Mouse (Mus musculus): Measurements from ENCODE around the gene Eefsec.

Gene Eefsec

DNA sequence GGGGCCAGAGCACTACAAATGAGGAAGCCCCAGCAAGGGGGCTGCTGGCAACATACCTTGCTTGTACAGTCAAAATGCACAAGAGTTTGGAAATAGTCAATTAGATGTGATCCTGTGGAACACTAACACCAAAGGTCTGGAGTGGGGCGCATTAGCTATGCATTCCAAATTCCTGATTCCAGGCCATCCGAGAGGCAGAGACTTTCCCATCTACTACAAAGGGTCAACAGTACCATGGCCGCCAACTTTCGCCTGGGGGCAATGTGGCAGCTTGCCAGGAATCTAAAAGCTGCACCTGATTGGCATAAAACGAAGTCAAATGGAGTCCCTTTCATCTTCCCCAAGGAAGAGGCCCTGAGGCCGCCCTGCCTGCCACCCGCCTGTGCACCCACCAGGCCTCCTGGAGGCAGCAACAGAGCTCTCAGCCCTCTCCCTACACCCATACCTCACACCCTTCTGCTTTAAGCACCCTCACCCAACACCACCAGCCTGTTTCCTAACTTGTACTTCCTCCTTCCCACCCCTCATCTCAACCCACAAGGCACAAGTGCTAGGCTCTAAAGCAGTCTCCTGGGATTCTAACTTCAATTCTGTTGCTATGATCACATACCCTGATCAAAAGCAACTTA, 30.1 kb downstream of the Eefsec start:
- DNase-seq (ENCODE audit: low read depth, low spot score) = no peak

DNA sequence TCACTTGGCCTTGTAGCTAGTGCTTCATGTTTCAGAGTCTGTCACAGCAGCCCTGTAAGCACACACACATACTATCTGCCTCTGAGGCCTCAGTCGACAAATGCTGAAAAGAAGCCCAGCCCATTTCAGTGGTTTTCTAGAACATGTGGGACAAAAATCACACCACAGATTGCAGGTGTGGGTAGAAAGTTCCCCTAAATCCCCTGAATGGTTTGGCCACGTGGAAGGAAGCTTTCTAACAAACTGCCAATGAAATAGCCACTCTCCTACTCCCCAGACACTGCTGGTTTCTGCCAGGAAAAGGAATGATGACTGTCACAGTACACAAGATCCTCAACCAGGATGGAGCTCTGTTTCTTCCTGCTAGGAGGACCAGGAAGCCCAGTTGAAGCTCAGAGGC, 33.7 kb downstream of the Eefsec start:
- peak; percentile 64 for DNase-seq (ENCODE audit: low read depth, low spot score)

DNA sequence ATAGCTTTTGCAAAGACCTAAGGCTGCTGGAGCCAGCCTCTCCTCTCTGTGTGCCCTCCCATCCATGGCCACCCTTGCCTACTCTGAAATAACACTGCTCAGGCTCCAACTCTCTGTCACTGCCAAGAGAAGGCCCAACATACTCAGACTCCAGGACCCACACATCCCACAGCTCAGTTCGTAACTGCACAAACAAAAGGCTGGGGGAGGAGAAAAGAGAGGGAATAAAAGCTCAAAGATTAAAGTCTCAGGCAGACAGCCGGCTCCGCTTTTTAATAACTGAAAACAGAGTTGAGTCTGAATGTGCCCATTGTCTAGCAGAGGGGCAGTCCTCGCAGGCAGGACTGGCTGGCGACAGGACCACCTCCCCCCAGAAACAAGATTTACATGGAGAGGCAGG, 36.8 kb downstream of the Eefsec start:
- DNase-seq (ENCODE audit: low read depth, low spot score) = peak; percentile 27

DNA sequence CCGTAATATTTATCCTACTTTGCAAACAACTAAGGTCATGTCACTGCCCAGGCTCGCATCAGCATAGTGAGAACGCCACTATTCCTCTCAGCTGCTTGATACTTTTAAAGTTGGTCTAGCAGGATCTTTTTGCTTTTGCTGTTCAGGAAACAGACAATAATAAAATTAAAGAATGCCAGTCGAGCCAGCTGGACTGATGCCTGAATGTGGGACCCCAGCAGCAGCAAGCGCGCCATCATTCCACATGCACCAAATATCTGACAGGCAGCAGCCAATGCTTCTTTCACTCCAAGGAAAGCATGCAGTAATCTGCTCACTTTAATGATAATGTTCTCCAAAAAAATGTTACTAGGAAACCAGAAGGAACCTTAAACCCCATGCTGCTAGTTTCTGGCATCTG, 45.9 kb downstream of the Eefsec start:
- no peak for DNase-seq (ENCODE audit: low read depth, low spot score)

DNA sequence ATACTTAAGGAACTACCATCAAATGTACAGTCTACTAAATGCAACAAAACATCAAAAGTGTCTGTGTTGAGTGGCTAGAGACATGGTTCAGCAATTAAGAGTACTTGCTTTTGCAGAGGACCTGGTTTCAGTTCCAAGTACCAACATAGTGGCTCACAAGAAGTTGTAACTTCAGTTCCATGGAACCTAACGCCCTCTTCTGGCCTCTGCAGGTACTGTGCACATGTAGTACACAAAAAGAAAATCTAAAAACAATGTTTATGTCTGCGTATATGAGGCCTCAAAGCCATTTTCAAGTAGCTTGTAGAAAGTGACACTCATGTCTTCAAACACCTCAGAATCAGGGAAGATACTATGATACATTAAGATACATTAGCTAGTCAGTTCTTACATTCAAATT, 48.4 kb downstream of the Eefsec start:
- DNase-seq (ENCODE audit: low read depth, low spot score) = no peak

DNA sequence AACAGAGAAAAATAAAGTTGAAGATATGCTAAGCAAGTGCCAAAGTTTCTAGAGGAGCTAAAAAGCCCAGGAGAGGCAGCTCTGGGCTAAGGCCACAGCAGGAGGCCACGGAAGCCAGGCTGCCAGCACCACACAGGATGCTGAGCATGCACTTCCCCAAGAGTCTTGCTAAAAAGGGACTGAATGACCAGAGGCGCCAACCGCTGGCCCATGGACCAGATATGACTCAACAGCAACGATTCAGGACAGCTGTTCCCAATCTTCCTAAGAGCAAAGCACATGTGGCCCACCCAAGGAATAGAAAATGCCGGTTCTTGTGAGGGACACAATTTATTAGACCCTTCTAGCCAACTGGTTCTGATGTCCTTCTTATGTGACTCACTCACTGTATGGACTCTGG, 57.4 kb downstream of the Eefsec start:
- no peak for DNase-seq (ENCODE audit: low read depth, low spot score)

DNA sequence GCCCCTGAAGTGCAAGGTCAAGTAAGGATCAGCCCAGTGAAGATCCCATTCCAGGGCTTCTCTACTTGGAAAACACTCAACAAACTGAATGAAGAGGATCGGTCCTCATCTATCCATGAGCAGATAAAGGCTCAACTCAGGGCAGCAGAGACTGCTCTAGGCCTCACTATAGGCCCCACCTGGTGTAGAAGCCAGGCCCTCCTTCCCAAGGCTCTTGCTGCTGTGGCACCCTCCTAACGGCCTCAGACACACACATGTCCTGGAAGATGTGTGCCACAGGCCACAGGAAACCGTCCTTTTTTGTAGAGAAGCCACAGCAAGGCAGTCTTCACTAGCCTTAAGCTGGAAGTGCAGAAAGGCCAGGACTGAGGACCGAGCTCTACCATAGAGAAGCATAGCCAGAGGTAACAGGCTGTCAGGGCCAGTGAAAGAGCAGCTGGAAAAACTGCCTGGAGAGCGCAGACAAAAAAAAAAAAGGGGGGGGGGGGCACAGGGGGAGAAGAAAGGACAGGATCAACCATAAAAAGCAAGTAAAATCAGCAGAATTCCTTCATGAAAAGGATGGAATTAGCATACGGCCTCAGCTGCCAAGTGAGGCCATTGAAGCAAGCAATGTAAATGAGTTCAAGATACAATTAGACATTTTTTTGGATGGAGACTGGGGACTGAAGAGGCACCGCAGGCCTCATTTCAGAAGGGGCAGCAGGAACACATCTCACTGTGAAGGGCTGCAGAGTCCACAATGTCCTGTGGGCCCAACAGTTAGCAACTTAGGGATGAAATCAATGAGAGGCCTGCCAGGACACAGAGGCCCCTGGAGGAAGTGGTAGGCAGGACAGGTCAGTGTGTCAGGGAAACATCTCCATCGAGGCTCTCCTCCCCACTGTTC, 58.3 kb downstream of the Eefsec start:
- DNase-seq (ENCODE audit: low read depth, low spot score) = no peak

DNA sequence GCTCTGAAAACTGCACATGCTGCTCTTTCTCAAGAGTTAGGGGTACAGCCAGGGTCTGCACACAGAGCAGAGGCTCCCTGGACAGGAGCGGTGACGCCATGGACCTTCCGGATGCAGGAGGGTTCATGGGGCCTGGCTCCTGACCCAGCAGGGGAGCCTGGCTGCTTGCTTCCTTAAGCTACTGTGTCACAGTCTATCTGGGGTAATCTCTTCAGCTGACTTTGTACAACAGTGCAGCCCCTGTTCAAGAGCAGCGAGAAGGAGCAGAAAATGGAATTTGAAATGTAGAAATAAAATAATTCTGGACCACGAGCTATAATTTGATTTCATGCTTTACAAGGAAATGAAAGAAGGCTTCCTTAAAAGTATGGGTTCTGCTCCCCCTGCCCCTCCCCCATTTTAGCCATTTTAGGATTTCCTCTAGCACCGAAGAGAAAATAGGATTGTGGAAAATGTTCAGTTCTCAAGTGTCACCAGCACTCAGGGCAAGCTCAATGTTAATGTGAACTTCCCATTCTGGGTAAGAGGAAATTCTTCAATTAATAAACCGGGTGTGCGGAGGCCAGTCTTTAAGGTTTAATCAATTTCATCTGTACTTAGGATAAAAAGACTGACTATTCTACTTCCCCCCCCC, 61.8 kb downstream of the Eefsec start:
- DNase-seq (ENCODE audit: low read depth, low spot score) = no peak

DNA sequence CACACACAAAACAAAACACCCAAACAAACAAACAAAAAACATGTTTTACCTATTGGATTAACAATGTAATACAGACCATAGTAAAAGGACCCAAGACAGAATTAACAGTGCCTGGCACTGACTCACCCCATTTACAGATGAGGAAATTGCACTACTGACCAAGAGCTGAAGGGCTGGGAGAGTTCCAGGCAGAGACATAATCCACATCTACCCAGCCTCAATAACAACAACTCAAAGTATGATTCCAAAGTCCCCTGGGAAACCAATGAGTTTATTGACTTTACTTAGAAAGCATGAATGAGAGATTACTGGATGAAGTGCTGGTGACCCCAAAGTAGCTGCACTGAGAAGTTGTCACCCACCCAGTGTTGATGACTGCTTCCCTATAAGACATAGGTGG, 62.6 kb downstream of the Eefsec start:
- no peak for DNase-seq (ENCODE audit: low read depth, low spot score)

DNA sequence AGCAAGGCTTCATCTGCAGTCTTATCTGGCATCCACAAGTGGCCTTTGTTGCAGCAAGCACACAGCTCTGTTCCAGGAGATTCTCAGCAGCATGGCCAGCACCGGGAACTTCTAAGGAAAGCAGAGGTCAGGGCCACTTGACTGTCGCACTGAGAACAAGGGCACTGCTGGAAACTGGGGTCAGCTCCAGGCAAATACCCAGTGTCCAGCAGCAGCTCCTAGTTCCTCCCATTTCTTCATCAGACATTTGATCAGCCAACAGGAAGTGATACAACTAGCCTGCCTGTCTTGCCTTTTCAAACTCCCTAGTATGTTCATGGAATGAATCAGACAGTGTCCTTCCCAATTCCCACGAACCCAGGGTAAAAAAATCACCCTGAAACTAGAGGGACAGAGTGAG, 66.6 kb downstream of the Eefsec start:
- DNase-seq (ENCODE audit: low read depth, low spot score) = no peak

DNA sequence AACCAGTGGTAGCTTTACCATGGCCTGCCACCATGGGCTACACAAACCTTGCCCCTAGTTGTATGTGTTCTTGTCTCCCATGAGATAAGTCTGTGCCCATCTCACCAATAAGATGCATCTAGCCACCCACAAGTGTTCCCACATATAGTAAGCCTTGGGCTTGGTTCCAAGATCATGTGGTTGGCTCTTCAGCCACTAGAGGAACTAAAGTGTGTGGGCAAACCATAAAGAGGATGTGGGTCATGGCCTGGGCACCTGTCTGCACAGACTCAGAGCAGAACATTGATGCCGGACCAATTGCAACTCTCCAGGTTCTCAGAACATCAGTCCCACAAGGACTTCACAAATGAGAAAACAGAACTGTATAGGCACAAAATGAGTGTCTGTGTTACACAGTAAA, 67.5 kb downstream of the Eefsec start:
- DNase-seq (ENCODE audit: low read depth, low spot score) = peak; percentile 49

DNA sequence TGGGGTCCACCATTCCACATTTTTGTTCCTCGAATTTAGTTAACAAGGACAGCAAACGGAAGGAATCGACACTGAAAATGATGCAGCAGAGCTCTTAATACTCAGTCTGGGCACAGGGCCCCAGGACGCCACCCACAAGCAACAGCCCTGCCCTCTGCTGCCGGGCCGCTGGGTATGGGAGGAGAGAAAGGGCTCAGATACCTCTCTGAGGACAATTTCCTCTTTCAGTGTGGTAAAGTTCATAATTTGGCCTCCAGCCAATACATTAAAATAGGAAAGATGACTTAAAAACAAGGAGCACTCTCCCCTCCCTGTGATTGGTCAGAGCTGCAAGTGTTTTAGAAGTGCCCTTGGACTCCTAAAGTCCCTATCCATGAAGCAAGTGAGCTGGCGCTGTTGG, 72.1 kb downstream of the Eefsec start:
- no peak for DNase-seq (ENCODE audit: low read depth, low spot score)

DNA sequence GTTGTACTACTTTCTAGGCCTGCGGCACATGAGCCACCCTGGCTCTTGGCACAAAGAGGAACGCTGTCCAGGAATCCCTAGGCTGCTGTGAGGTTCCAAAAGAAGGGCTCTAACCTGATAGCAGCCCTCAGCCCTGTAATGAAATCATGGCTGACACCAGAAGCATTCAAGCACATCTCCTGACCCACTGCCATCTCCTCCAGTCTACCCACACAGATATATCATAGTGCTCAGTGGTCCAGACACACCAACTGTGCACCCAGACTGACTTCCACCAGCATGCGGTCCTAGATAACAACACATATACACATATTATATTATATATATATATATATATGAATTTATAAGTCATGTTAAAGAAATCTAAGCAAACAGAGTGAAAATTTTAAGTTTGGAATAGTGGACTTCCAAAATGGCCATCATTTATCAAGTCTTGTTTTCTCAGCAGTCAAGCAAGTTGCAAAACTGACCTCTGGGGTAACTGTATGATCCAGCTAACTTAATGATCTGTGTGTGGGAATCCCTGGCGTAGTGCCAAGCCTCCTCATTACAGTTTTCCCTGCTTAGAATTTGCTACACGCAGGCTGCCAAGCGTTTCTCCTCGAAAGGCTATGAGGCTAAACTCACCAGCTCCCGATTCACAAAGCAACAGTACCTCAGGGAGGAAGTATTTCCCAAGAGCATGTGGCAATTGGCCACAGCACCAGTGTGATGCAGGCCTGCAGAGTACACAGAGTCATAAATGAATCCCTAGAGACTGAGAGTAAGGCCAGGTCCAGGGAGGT, 76.3 kb downstream of the Eefsec start:
- DNase-seq (ENCODE audit: low read depth, low spot score) = peak; percentile 16

DNA sequence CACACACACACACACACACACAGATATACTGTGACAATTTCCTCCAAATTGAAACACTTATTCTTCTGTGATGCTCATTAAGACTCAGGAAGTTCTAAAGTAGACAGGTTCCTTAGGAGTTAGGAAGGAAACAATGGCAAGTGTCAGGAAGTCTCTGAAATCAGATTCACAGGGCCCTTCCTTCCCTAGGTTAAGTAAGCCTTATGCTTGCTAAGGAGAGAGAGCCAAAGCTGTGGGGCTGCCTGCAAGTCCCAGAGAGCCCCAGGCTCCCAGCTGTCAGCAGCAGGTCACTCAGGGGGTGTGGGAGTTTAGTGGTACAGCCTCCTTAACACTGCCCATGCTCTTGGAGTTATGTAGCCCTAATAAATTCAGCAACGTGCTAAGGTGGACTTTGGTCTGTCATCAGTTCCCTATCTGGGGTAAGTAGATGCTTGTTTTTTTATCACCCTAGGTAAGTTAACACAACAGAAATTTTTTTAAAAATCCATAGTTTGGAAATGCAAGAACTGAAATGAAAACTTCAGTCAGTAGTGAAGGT, 82.8 kb downstream of the Eefsec start:
- no peak for DNase-seq (ENCODE audit: low read depth, low spot score)

DNA sequence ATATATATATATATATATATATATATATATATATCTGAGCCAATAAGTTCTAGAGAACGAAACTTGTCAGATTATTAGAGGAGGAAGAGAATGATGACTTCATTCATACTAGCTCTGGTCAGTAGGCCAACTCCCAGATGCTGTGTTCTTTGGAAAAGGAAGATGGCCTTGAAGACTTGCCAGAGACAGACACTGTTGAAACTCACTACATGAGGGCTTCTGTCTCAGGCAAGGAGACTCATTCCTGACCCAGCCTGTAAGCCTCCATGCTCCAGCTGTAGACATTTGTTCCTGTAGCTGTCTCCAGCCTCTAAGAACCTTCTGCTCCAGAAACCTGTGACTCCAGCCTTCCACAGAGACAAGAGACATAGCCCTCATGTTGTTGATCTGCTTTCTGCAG, 85.2 kb downstream of the Eefsec start:
- no peak for DNase-seq (ENCODE audit: low read depth, low spot score)

DNA sequence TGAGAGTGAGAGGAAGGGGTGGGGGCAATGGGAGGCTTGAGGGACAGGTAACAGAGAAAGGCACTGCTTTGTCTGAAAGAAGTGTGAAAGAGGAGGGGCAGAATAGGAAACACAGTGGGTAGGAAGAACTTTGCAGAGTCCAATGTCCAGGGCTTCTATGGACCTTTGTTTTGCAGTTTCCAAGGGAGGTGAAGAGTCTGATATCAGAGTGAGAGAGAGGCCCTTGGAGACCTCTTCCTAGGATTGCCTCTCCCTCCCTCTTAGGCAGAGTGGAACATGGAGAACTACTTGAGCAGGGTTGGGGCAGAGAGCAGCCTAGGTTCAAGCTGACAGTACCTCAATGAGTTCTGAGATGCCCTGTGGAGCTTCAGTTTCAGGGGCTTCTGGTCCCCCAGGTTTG, 88.1 kb downstream of the Eefsec start:
- no peak for DNase-seq (ENCODE audit: low read depth, low spot score)

DNA sequence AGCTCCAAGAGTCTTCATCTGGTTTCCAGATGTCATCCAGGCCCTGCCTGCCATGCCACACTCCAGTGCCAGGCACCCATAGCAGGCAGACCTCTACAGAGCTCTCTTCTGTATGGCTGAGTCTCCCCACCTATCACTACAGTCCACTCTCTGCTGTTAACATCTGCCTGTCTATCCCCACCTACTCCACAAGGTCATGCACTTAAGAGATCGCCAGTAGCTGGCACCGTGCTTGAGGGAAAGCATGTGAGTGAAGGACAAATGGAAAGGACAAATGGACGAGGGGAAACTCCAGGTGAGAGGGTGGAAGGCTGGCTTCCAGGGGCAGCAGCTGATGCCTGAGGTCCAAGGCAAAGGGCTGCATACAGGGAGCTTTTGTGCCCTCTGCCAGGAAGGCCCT, 90.5 kb downstream of the Eefsec start:
- DNase-seq (ENCODE audit: low read depth, low spot score) = no peak

DNA sequence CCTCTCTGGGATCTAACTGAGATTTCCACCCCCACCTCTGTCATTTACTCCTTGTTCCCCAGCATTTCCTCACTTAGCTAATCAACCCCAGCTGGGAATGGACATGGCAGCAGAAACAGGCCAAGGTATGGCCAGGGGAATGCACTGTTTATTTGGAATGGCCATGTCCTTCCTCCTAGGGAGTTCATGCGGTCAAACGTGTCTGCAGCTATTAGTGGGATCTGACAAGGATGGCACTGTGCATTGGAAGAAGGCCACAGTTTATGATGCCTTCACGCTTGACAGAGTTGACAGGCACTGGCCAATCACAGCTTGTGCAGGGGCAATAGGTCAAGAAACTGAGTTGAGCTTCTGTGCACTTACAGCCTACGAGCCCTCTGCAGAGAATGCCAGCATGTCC, 93.8 kb downstream of the Eefsec start:
- DNase-seq (ENCODE audit: low read depth, low spot score) = peak; percentile 16

DNA sequence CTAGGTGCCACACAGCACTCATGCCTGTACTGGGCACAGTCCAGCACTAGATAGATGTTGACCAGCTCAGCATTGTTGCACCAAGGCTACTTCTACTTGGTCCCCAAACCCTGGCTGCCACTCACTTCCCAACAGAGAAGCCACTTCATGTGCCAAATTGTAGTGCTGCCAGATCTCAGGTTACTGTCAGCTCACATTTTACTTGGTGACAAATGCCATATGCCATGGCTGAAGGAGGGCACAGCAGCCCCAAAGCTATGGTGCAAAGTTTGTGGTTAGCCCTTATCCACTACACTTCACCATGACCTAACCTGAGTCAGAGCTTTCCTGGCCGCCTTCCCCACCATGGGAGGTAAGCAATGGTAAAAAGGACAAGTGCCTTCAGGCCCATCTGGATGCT, 99.6 kb downstream of the Eefsec start:
- DNase-seq (ENCODE audit: low read depth, low spot score) = peak; percentile 88

DNA sequence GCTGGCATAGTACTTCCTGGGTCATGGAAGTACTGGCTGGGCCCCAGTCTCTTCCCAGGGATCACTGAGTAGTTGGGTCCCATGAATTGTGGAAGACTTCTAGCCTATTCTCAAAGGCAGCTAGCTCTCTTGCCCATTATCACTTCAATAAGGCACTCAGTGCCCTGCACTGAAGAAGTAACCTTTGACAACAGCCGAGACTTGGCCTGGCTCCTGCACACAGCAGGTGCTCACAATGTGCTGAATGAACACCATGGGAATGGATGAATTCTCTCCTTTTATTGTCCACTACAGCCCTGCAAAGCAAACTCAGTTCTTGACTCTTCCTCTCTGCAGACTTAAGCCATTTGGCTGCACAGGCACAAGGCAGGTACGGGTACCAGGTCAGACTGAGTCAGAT, 101.0 kb downstream of the Eefsec start:
- peak; percentile 76 for DNase-seq (ENCODE audit: low read depth, low spot score)

DNA sequence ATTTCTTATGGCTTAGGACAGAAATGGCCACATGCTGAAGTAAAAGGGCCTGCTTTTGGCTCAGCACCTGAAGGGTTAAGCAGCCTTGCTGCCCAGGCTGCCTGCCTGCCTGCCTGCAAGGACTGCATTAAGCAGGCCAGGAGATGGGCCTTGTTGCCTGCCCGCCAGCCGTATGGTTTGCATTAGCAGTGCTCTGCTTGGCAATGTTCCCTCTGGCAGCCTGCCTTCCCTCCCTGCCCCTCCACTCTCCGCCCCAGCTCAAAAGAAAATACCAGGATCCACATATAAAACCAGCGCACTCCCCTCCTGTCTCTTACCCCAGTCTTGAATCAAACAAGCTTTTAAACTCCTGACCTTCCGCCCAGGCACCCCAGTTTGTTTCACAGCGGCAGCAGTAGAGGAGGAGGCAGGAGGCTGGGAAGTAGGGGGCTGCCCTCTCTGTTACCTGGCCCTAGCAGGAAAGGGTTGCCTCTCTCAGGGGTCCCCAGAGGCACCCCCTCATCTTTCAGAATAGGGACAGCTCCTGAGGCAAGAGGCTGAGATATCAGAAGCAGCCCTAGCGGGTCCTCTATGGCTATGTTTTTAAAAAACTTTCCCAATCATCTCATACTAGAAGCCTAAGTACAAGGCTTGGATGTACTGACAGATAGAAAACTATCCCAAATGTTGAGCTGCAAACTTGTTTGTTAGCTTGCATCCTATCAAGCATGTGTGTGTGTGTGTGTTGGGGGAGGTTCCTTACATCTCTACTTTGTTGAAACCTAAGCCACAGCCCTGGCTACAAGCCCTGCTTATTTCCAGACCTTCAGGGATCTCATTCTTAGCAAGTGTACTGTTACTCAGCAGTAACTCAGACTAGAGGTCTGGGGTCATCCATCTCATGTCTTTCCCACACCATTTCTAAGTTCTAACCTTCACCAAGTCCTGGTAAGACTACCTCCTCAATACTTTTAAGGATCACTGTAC, 102.6 kb downstream of the Eefsec start:
- DNase-seq (ENCODE audit: low read depth, low spot score) = peak; percentile 89

All from brain, adult 2 months (tissue).